Mouse (Mus musculus) macrophage (primary cell): Measurements from ENCODE around the gene Adm2. TPM values are rescaled to one million over a fixed set of nuclear protein-coding genes. Genes with fewer than 3 reads are reported as not detected.

ENCODE experiments used
- H3K27ac ChIP-seq: fragments of 350-480 bp; formaldehyde crosslinking; 2 replicates; pipeline ENCODE4 v1.9.0; 2021
- H3K36me3 ChIP-seq: fragments of 350-480 bp; formaldehyde crosslinking; 2 replicates; pipeline ENCODE4 v1.9.0; 2021; ENCODE audit errors: inconsistent target
- H3K4me3 ChIP-seq: fragments of 350-480 bp; formaldehyde crosslinking; 2 replicates; pipeline ENCODE4 v1.9.0; 2021; ENCODE audit errors: inconsistent target
- H3K79me2 ChIP-seq: fragments of 350-480 bp; formaldehyde crosslinking; 2 replicates; pipeline ENCODE4 v1.9.0; 2021; ENCODE audit errors: inconsistent target
- WGBS: methylation state at CpG from one replicate; pipeline ENCODE4 v1.1.7; 2026; ENCODE audit warnings: inconsistent platforms; ENCODE audit not compliant: missing documents; 5-methylcytosine and 5-hydroxymethylcytosine counted together
- polyA plus RNA-seq: library from polyadenylated mRNA; stranded (reverse); fragments of 250-400 nt; gene quantifications from 3 replicates; pipeline ENCODE4 v1.2.4, GENCODE M21; 2018; ENCODE audit warnings: inconsistent platforms
- total RNA-seq, 78 experiments: library from RNA; depleted of rRNA; stranded (reverse); fragments of 250-400 nt; gene quantifications; 1 replicate in 9 of 78; 2 replicates in 24 of 78; 3 replicates in 43 of 78; 4 replicates in 2 of 78; pipeline ENCODE4 v1.2.4; 2018; ENCODE audit warnings: inconsistent platforms in 56 of 78

Gene Adm2
- under 1 TPM in 1 of 26 experiments, not detected in 25; 0.73 TPM for total RNA-seq (2018; cell fraction: chromatin; rRNA removed)
- not detected for total RNA-seq (2018; cell fraction: cytosol; rRNA removed)
- not detected for total RNA-seq (2018; cell fraction: nucleus; rRNA removed)
- not detected in 3 replicates for polyA plus RNA-seq

DNA sequence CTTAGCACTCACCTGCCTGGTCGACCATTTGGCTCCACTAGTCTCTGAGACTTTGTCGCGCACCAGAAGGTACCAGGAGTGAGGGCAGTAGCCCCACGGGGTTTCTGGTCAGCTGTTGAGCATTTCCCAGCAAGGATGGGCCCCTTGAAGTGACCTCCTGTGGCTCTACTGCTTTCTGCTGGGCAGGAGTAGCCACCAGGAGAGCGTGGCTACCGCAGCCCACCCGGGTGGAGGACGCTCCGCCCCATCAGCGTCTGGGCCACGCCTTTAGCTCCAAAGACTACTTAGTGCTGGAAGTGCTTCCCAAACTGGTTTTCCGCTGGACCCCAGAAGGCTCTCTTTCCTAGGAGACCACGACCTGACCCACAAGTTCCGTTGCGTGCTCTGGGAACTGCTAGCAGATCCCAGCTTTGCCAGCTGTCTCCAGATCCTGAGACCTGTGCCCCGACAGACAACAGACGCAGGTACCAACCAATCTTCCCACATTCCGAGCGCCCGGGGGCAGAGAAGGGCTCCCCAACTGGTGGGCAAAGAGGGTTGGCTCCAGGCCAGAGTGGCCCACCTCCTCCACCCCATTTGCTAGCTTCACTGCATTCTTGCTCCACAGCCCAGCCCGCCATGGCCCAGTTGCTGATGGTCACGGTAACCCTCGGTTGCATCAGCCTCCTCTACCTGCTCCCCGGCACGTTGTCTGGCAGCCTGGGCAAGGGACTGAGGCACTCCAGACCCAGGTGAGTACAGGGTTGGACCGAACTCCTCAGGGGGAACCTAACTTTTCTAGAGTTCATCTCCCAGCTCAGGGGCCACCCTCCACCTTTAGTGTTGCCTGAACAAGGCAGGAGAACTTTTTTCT, at the start of gene Adm2:
Gene Adm2, plus strand, starts transcription at position 51 of the 853 bp plus-strand sequence.
- Histone ChIP-seq H3K27ac (no peak within 1 kb of the TSS), H3K79me2 (no peaks in the 10 kb centered on the region), H3K36me3 (no peaks in the 10 kb centered on the region), H3K4me3 (no peak within 1 kb of the TSS)
- WGBS, result 61% methylated on average over 26 of the region's 26 CpGs

DNA sequence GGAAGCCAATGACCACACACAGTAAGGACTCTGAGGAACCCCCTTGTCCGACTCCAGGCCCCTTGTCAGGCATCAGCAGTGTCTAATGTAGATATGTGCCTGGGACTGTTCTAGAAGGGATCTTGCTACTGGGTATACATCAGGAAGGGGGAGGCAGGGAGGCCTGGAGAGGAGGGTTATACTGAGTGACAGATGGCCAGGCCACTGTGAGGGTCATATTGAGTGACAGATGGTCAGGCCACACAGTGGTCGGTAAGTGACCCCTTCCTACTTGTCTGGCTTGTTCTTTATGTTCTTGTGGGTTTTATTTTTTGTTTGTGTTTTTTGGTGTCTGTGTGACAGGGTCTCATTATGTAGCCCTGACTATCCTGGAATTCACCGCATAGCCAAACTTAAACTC, 47.0 kb upstream of the Adm2 start:
- 93% methylated on average over 3 of the region's 3 CpGs for WGBS
- Histone ChIP-seq H3K36me3 (peaks cover 16% of the 10 kb centered on the region; the same call in 1 of the 2 replicates), H3K79me2 (no peaks in the 10 kb centered on the region), H3K27ac (no peak overlapping the region), H3K4me3 (no peak overlapping the region)

DNA sequence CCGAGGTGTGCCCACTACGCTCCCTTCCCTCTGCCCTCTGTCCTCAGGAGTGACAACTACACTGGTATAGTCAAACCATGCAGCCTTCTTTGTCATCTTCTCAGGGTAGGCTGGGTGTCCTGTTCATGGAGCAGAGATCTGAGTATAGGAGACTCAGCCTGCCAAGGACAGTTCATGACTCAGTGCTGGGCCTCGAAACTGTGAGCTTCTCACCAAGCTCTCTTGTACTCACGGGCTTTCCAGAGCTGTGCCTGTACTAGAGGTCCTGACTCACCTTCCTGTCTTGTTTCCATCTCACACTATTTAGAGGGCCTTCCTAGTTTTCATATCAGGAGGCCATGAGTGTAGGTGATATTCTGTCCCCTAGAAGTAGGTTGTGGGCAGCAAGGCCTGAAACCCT, 45.2 kb upstream of the Adm2 start:
- Histone ChIP-seq H3K36me3 (peaks cover 30% of the 10 kb centered on the region), H3K79me2 (no peaks in the 10 kb centered on the region)
- WGBS, result 93% methylated on average over 4 of the region's 4 CpGs

DNA sequence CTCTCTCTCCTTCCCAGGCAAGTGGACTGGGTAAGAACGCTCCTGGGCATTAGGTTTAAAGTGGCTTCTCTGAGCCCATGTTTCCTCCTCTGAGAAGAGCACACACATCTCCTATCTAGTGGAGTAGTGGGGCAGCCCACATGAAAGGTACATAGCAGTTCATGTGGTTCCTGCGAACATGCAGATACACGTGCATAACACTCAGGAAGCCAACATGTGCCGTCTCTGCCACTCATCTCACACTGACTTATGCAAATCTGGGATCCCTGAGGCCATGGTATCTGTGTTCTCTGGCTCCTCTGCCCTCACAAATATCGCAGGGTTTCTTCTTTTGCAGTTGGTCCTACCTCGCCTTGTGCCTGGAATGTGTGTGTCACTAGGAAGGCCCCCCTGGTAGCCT, 40.0 kb upstream of the Adm2 start:
- Histone ChIP-seq H3K4me3 (no peak overlapping the region), H3K36me3 (peaks cover 48% of the 10 kb centered on the region), H3K79me2 (no peaks in the 10 kb centered on the region), H3K27ac (no peak overlapping the region)
- 96% methylated on average over 6 of the region's 6 CpGs for WGBS

More for the DNA sequence above, 45.2 kb upstream of the Adm2 start:
- Histone ChIP-seq H3K4me3 (no peak overlapping the region), H3K27ac (no peak overlapping the region)

DNA sequence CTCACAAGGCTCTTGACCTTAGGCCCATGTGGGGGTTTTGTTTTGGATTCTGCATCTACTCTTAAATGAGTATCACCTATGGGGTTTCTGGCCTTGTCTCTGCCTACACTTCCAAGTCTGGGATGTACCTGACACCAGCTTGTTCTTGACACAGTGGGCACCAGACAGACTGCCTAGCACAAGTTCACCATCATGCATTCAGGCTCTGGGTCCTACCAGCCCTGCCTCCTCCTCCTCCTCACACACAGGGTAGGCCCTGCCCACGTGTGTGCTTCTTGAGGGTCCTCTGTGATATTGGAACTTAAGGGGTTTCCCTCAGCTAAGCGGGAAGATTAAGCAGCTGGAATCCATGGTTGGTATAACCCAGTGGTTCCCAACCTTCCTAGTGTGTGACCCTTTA, 38.4 kb upstream of the Adm2 start:
- WGBS, result 96% methylated on average over 2 of the region's 2 CpGs
- Histone ChIP-seq H3K27ac (no peak overlapping the region), H3K79me2 (no peaks in the 10 kb centered on the region), H3K4me3 (no peak overlapping the region), H3K36me3 (peaks cover 58% of the 10 kb centered on the region)

DNA sequence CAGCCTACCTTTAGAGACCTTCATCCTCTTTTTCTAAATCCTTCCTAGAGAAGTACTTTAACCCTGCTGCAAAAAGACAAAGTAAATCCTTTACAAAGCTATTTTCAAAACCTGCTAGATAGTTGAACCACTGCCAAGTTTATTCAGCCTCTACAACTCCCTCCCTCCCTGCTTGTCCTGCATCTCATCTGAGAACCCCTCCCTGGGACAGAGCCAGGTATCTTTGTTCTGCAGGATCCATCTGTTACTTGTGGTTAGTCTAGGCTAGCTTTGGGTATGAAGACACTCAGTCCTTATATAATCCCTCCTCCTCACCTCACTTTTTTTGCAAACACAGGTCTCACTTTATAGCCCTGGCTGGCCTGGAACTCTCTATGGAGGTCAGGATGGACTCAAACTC, 37.5 kb upstream of the Adm2 start:
- peaks cover 59% of the 10 kb centered on the region for H3K36me3 ChIP-seq
- H3K79me2 ChIP-seq, result no peaks in the 10 kb centered on the region
- H3K27ac ChIP-seq, result no peak overlapping the region
- no peak overlapping the region for H3K4me3 ChIP-seq

DNA sequence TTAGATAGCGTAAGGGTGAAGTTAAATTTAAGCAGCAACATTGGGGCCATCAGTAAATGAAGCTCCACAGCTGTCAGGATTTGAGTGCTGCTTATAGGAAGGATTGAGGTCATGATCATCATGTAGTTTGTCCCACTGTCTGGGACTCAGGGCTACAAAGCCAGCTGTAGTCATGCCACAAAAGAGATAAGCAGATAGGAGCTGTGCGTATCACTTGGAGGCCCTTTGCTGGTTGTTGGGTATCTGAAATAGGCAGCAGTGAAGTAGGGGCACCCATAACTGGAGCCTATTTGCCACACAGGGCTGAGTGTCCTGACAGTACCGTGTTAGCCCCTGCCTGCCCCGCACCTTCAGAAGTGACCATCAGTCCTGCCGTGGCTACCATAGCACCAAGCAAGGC, 37.0 kb upstream of the Adm2 start:
- Histone ChIP-seq H3K36me3 (peaks cover 59% of the 10 kb centered on the region), H3K4me3 (no peak overlapping the region), H3K27ac (no peak overlapping the region), H3K79me2 (no peaks in the 10 kb centered on the region)
- 90% methylated on average over 5 of the region's 5 CpGs for WGBS

DNA sequence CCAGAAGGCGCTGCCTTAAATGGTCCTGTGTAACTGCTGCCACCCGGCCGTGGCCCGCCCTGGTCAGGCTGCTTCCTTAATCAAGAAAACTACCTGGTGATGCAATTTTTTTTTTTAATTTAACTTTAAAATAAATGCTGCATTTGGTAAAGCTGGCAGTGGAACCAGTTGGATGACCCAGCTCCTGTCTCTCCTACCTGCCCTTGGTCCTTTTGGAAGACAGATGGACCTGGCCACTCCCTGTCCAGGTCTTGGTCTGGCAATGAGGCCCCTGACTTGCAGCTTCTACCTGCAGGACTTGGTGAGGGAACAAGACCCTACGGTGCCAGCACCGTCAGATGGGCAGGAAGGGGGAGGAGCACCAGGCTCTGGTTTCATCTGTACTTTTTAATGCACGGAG, 36.4 kb upstream of the Adm2 start:
- Histone ChIP-seq H3K79me2 (no peaks in the 10 kb centered on the region), H3K4me3 (no peak overlapping the region), H3K36me3 (peaks cover 59% of the 10 kb centered on the region), H3K27ac (no peak overlapping the region)
- 49% methylated on average over 5 of the region's 7 CpGs for WGBS

DNA sequence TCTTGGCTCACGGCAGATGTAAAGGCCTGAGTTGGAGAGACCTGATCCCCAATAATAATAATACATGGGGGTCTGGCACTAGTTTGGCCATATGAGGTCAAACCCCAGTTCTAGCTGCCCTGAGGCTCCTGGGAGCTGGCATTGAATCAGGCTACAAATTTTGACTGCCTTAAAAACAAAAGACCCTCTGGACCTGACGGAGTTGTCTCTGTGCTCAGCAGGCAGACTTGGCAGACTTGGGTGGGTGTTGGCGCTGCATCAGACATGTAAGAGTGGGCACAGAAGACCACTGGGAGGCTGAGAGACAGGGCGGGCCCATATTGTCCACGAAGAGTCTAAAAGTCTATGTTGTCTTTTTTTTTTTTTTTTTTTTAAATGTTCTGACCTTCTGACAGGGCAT, 35.9 kb upstream of the Adm2 start:
- H3K79me2 ChIP-seq, result no peaks in the 10 kb centered on the region
- H3K36me3 ChIP-seq, result peaks cover 56% of the 10 kb centered on the region
- H3K27ac ChIP-seq, result no peak overlapping the region
- WGBS, result 83% methylated on average over 5 of the region's 5 CpGs
- H3K4me3 ChIP-seq, result no peak overlapping the region

DNA sequence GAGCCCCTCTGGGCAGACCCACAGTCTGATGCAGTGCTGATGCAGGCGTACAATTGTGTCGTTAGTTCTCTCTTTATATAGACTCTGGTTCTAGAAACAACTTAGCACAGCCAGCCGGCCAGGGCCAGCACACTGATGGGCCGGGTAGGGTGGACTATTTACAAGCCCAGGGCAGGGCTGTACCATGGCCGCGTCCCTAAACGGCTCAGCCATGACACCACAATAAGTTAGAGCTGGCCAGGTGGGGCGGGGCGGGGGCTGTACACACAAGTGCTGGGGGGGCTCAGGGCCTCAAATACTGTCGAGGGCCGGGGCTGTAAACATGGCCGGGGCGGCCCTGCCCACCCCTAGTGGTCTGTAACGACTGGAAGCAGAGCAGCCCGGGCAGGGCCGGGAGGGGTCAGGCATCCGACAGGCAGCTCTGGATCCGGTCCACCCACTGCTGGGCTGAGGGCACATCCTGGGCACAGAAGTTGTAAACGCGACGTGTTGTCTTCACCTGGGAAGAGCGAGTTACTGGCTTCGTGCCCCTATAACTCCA, 34.2 kb upstream of the Adm2 start:
- Histone ChIP-seq H3K79me2 (no peaks in the 10 kb centered on the region), H3K4me3 (no peak overlapping the region), H3K36me3 (peaks cover 57% of the 10 kb centered on the region), H3K27ac (no peak overlapping the region)
- WGBS, result 91% methylated on average over 22 of the region's 23 CpGs

DNA sequence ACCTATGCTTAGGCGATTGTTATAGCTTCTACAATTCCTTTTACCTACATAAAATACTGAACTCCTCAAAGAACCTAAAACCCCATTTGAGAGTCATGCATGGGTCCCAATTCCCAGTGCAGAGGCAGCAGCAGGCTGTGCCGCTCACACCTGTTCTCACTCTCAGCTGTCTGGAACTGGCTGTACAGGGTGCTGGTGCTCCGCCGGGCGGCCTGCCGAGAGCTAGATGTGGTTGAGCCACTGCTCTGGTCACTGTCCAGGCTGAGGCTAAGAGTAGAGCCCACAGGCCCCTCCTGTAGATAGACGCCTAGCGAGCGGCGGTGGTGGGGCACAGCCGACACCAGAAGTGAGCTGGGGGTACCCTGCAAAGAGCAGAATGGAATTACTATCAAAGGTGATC, 33.1 kb upstream of the Adm2 start:
- peaks cover 57% of the 10 kb centered on the region for H3K36me3 ChIP-seq
- no peaks in the 10 kb centered on the region for H3K79me2 ChIP-seq
- H3K27ac ChIP-seq, result no peak overlapping the region
- 97% methylated on average over 11 of the region's 11 CpGs for WGBS
- H3K4me3 ChIP-seq, result no peak overlapping the region

DNA sequence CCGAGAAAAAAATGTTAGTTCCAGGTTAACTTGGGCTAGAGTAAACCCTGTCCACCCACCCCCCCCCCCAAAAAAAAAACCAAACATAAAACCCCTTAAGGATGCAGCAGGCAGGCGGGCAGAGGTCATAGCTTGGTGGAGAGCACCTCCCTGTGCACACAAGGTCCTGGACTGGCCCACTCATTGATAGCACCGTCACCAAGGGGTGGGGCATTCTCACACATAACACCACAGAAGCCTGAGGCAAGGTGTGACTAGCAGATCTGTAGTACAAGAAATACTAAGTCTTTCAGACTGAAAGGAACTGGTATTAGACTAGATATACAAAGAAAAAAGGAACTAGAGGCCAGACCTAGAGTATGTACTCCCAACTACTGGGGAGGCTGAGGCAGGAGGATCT, 31.0 kb upstream of the Adm2 start:
- Histone ChIP-seq H3K27ac (no peak overlapping the region), H3K4me3 (no peak overlapping the region)
- 92% methylated on average over 3 of the region's 3 CpGs for WGBS

DNA sequence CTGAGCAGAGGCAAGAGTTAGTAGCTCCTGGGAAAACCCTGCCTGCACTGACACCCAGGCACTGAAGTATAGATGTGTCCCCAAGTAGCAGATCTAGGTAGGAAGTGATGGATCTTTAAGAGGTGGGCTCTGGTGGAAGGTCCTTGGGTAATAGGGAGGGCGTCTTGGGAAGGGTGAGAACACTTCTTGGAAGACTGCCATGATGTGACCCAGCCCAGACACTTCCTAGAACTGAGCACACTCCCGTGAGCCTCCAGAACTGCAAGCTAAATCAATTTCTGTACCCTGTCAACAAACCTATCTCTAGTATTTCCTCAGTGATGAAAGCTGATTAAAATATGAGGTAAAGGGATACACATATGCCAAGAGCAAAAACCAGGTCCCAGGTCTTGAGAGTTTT, 29.7 kb upstream of the Adm2 start:
- Histone ChIP-seq H3K27ac (no peak overlapping the region), H3K79me2 (no peaks in the 10 kb centered on the region), H3K4me3 (no peak overlapping the region), H3K36me3 (peaks cover 84% of the 10 kb centered on the region)
- 77% methylated on average over 2 of the region's 2 CpGs for WGBS

More for the DNA sequence above, 31.0 kb upstream of the Adm2 start:
- H3K36me3 ChIP-seq, result peaks cover 75% of the 10 kb centered on the region
- H3K79me2 ChIP-seq, result no peaks in the 10 kb centered on the region

DNA sequence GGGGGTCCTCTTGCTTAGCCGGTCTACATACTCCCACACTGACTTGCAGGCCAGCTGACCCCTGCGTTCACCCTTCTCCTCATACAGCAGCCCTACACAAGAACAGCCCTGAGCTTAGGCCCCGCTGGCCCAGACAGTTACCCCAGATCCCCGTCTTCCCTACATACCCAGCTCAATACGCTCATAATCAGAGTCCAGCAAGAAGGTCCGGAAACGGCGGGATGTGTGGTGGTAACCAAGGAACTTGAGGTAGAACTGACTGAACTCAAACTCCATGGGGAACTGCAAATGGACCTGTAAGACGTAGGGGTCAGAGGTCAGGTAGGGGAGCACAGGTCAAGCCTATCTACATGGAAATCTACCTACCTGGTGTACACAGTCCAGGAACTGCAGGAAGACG, 28.7 kb upstream of the Adm2 start:
- no peak overlapping the region for H3K27ac ChIP-seq
- no peaks in the 10 kb centered on the region for H3K79me2 ChIP-seq
- no peak overlapping the region for H3K4me3 ChIP-seq
- peaks cover 80% of the 10 kb centered on the region for H3K36me3 ChIP-seq
- WGBS, result 95% methylated on average over 10 of the region's 10 CpGs

DNA sequence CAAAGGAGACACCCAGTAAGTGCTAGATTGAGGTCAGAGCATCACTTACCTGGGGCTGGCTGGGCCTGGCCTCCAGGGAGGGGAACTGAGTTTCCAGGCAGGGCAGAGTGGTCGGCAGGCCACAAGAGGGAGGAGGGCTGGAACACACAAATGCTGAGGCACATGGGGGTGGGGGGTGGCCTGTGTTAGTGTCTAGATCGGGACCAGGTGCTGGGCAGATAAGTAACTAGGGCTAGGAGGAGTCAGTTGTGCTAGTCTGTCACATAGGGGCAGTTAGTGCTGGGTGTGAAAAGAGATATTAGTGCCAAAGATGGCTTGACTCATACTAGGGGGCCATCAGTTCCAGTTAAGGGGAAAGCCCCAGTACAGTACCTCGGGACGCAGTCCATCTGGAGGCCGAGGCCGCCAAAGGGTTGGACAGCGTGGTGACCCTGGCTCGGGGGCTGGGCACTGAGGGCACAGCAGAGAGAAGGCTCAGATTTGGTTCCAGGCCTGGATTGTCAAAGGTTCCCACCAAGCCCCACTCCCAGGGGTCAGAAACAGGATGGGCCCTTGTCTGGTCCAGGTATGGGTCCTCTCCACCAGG, 26.8 kb upstream of the Adm2 start:
- 92% methylated on average over 8 of the region's 8 CpGs for WGBS
- Histone ChIP-seq H3K79me2 (no peaks in the 10 kb centered on the region), H3K27ac (no peak overlapping the region), H3K4me3 (no peak overlapping the region), H3K36me3 (peaks cover 81% of the 10 kb centered on the region)
